Mouse (Mus musculus): ENCODE data around the gene Flt4. TPM values are rescaled to one million over a fixed set of nuclear protein-coding genes. Genes with fewer than 3 reads are reported as not detected.

Flt4 gene
- polyA plus RNA-seq, 1 experiment from 2014 or later = 1.5 TPM

- Histone ChIP-seq H3K27me3 (ENCODE audit: control insufficient read depth, insufficient read depth, low read length) (no peaks in the 10 kb centered on the region; the same call in 1 of the 2 replicates), H3K4me1 (ENCODE audit: control insufficient read depth, insufficient read depth, low read length) (no peaks in the 10 kb centered on the region), H3K27ac (ENCODE audit: low read depth, low read length) (no peak overlapping the region), H3K9me3 (ENCODE audit: control insufficient read depth, low read length) (no peaks in the 10 kb centered on the region), H3K4me2 (ENCODE audit: low read depth, low read length) (no peak overlapping the region), H3K9ac (replicated peaks; ENCODE audit: low read depth, low read length) (no peak overlapping the region), H3K4me3 (ENCODE audit: low read depth, low read length) (no peak overlapping the region), H3K36me3 (ENCODE audit: control insufficient read depth, insufficient read depth, low read length) (no peaks in the 10 kb centered on the region)
- WGBS = 10% methylated on average over 9 of the region's 10 CpGs
- no peak for ATAC-seq (ENCODE audit: low read depth)
Observed at GRCm38 (mm10) chr11:49613349-49613748, 4.3 kb downstream of the Flt4 start.

GRCm38 (mm10) chr11:49615856-49616725 lies 7.0 kb downstream of the Flt4 start:
- Histone ChIP-seq H3K4me3 (ENCODE audit: low read depth, low read length) (no peak overlapping the region), H3K27me3 (ENCODE audit: control insufficient read depth, insufficient read depth, low read length) (no peaks in the 10 kb centered on the region), H3K36me3 (ENCODE audit: control insufficient read depth, insufficient read depth, low read length) (no peaks in the 10 kb centered on the region), H3K4me2 (ENCODE audit: low read depth, low read length) (no peak overlapping the region), H3K4me1 (ENCODE audit: control insufficient read depth, insufficient read depth, low read length) (no peaks in the 10 kb centered on the region), H3K9me3 (ENCODE audit: control insufficient read depth, low read length) (no peaks in the 10 kb centered on the region), H3K27ac (ENCODE audit: low read depth, low read length) (no peak overlapping the region), H3K9ac (replicated peaks; ENCODE audit: low read depth, low read length) (no peak overlapping the region)
- ATAC-seq (ENCODE audit: low read depth) = no peak
- WGBS = 88% methylated on average over 10 of the region's 10 CpGs

- H3K9me3 ChIP-seq (ENCODE audit: control insufficient read depth, low read length) = no peaks in the 10 kb centered on the region
- ATAC-seq (ENCODE audit: low read depth) = no peak
- no peak overlapping the region for H3K27ac ChIP-seq (ENCODE audit: low read depth, low read length)
- no peak overlapping the region for H3K4me2 ChIP-seq (ENCODE audit: low read depth, low read length)
- H3K4me3 ChIP-seq (ENCODE audit: low read depth, low read length) = no peak overlapping the region
- no peaks in the 10 kb centered on the region for H3K4me1 ChIP-seq (ENCODE audit: control insufficient read depth, insufficient read depth, low read length)
- no peaks in the 10 kb centered on the region for H3K27me3 ChIP-seq (ENCODE audit: control insufficient read depth, insufficient read depth, low read length)
- H3K9ac ChIP-seq (replicated peaks; ENCODE audit: low read depth, low read length) = no peak overlapping the region
- 86% methylated on average over 8 of the region's 8 CpGs for WGBS
- no peaks in the 10 kb centered on the region for H3K36me3 ChIP-seq (ENCODE audit: control insufficient read depth, insufficient read depth, low read length)
Observed at GRCm38 (mm10) chr11:49618476-49618875, 9.4 kb downstream of the Flt4 start.

- Histone ChIP-seq H3K4me2 (ENCODE audit: low read depth, low read length) (no peak overlapping the region), H3K36me3 (ENCODE audit: control insufficient read depth, insufficient read depth, low read length) (no peaks in the 10 kb centered on the region), H3K4me3 (ENCODE audit: low read depth, low read length) (no peak overlapping the region), H3K9me3 (ENCODE audit: control insufficient read depth, low read length) (no peaks in the 10 kb centered on the region), H3K4me1 (ENCODE audit: control insufficient read depth, insufficient read depth, low read length) (no peaks in the 10 kb centered on the region), H3K27ac (ENCODE audit: low read depth, low read length) (no peak overlapping the region), H3K9ac (replicated peaks; ENCODE audit: low read depth, low read length) (no peak overlapping the region), H3K27me3 (ENCODE audit: control insufficient read depth, insufficient read depth, low read length) (no peaks in the 10 kb centered on the region)
- ATAC-seq (ENCODE audit: low read depth) = no peak
- WGBS = 68% methylated on average over 5 of the region's 5 CpGs
Observed at GRCm38 (mm10) chr11:49621953-49622352, 12.9 kb downstream of the Flt4 start.

GRCm38 (mm10) chr11:49624156-49624555 lies 15.1 kb downstream of the Flt4 start:
- Histone ChIP-seq H3K4me1 (ENCODE audit: control insufficient read depth, insufficient read depth, low read length) (no peaks in the 10 kb centered on the region), H3K27me3 (ENCODE audit: control insufficient read depth, insufficient read depth, low read length) (no peaks in the 10 kb centered on the region), H3K9ac (replicated peaks; ENCODE audit: low read depth, low read length) (no peak overlapping the region), H3K4me3 (ENCODE audit: low read depth, low read length) (no peak overlapping the region), H3K9me3 (ENCODE audit: control insufficient read depth, low read length) (no peaks in the 10 kb centered on the region), H3K27ac (ENCODE audit: low read depth, low read length) (no peak overlapping the region), H3K4me2 (ENCODE audit: low read depth, low read length) (no peak overlapping the region), H3K36me3 (ENCODE audit: control insufficient read depth, insufficient read depth, low read length) (no peaks in the 10 kb centered on the region)
- no peak for ATAC-seq (ENCODE audit: low read depth)
- 88% methylated on average over 3 of the region's 3 CpGs for WGBS

GRCm38 (mm10) chr11:49625863-49626262 lies 16.8 kb downstream of the Flt4 start:
- Histone ChIP-seq H3K36me3 (ENCODE audit: control insufficient read depth, insufficient read depth, low read length) (no peaks in the 10 kb centered on the region), H3K4me1 (ENCODE audit: control insufficient read depth, insufficient read depth, low read length) (no peaks in the 10 kb centered on the region), H3K9ac (replicated peaks; ENCODE audit: low read depth, low read length) (no peak overlapping the region), H3K27ac (ENCODE audit: low read depth, low read length) (no peak overlapping the region), H3K4me2 (ENCODE audit: low read depth, low read length) (no peak overlapping the region), H3K4me3 (ENCODE audit: low read depth, low read length) (no peak overlapping the region), H3K9me3 (ENCODE audit: control insufficient read depth, low read length) (no peaks in the 10 kb centered on the region), H3K27me3 (ENCODE audit: control insufficient read depth, insufficient read depth, low read length) (no peaks in the 10 kb centered on the region)
- ATAC-seq (ENCODE audit: low read depth) = no peak
- WGBS = 71% methylated on average over 15 of the region's 15 CpGs

GRCm38 (mm10) chr11:49626748-49627147 lies 17.7 kb downstream of the Flt4 start:
- WGBS = 71% methylated on average over 8 of the region's 8 CpGs
- Histone ChIP-seq H3K9ac (replicated peaks; ENCODE audit: low read depth, low read length) (no peak overlapping the region), H3K36me3 (ENCODE audit: control insufficient read depth, insufficient read depth, low read length) (no peaks in the 10 kb centered on the region), H3K4me2 (ENCODE audit: low read depth, low read length) (no peak overlapping the region), H3K4me1 (ENCODE audit: control insufficient read depth, insufficient read depth, low read length) (no peaks in the 10 kb centered on the region), H3K9me3 (ENCODE audit: control insufficient read depth, low read length) (no peaks in the 10 kb centered on the region), H3K27ac (ENCODE audit: low read depth, low read length) (no peak overlapping the region), H3K4me3 (ENCODE audit: low read depth, low read length) (no peak overlapping the region), H3K27me3 (ENCODE audit: control insufficient read depth, insufficient read depth, low read length) (no peaks in the 10 kb centered on the region)
- no peak for ATAC-seq (ENCODE audit: low read depth)

- H3K27ac ChIP-seq (ENCODE audit: low read depth, low read length) = no peak overlapping the region
- WGBS = 27% methylated on average over 3 of the region's 3 CpGs
- no peaks in the 10 kb centered on the region for H3K4me1 ChIP-seq (ENCODE audit: control insufficient read depth, insufficient read depth, low read length)
- no peak overlapping the region for H3K4me3 ChIP-seq (ENCODE audit: low read depth, low read length)
- peaks cover 16% of the 10 kb centered on the region for H3K27me3 ChIP-seq (ENCODE audit: control insufficient read depth, insufficient read depth, low read length)
- no peak overlapping the region for H3K9ac ChIP-seq (replicated peaks; ENCODE audit: low read depth, low read length)
- H3K36me3 ChIP-seq (ENCODE audit: control insufficient read depth, insufficient read depth, low read length) = no peaks in the 10 kb centered on the region
- no peaks in the 10 kb centered on the region for H3K9me3 ChIP-seq (ENCODE audit: control insufficient read depth, low read length)
- ATAC-seq (ENCODE audit: low read depth) = no peak
- H3K4me2 ChIP-seq (ENCODE audit: low read depth, low read length) = no peak overlapping the region
Observed at GRCm38 (mm10) chr11:49631154-49631553, 22.1 kb downstream of the Flt4 start.

GRCm38 (mm10) chr11:49632256-49632655 lies 23.2 kb downstream of the Flt4 start:
- Histone ChIP-seq H3K9ac (replicated peaks; ENCODE audit: low read depth, low read length) (no peak overlapping the region), H3K27ac (ENCODE audit: low read depth, low read length) (no peak overlapping the region), H3K9me3 (ENCODE audit: control insufficient read depth, low read length) (no peaks in the 10 kb centered on the region), H3K4me2 (ENCODE audit: low read depth, low read length) (no peak overlapping the region), H3K4me1 (ENCODE audit: control insufficient read depth, insufficient read depth, low read length) (no peaks in the 10 kb centered on the region), H3K4me3 (ENCODE audit: low read depth, low read length) (no peak overlapping the region), H3K27me3 (ENCODE audit: control insufficient read depth, insufficient read depth, low read length) (peaks cover 16% of the 10 kb centered on the region), H3K36me3 (ENCODE audit: control insufficient read depth, insufficient read depth, low read length) (no peaks in the 10 kb centered on the region)
- WGBS = 87% methylated on average over 2 of the region's 2 CpGs
- no peak for ATAC-seq (ENCODE audit: low read depth)

Data from neural tube, embryonic 14.5 days (tissue).